Mouse (Mus musculus): Measurements from ENCODE around the gene Echs1. TPM values are rescaled to one million over a fixed set of nuclear protein-coding genes. Genes with fewer than 3 reads are reported as not detected.
A peak's percentile ranks its signal among the peaks of the same experiment; 100 is the strongest.

The Echs1 gene
- polyA plus RNA-seq, 1 experiment: 107 TPM

- H3K9ac ChIP-seq (ENCODE audit: low read depth, poor library complexity, severe bottlenecking): no peak overlapping the region
- TF ChIP-seq POLR2A (IDR thresholded peaks at IDR 0.05; ENCODE audit: insufficient read depth, low read length): no peak
- 0 out of 2 replicates have a peak, but pooled peaks have one; percentile 13 for TF ChIP-seq EP300 (IDR thresholded peaks at IDR 0.05; ENCODE audit: insufficient read depth, low read depth, low read length)
- no peak for TF ChIP-seq CTCF (IDR thresholded peaks at IDR 0.05; ENCODE audit: low read depth, low read length)
- H3K9me3 ChIP-seq (replicated peaks; ENCODE audit: control insufficient read depth, insufficient read depth, low read length, poor library complexity, severe bottlenecking): no peaks in the 10 kb centered on the region
- no peak overlapping the region for H3K4me3 ChIP-seq (ENCODE audit: low read depth, low read length)
- H3K27ac ChIP-seq (ENCODE audit: insufficient read depth, low read length): 0 out of 2 replicates have a peak overlapping the region, but pooled peaks have one; percentile 38
- H3K4me1 ChIP-seq (ENCODE audit: control insufficient read depth, insufficient read depth, low read length): no peaks in the 10 kb centered on the region
- no peaks in the 10 kb centered on the region for H3K27me3 ChIP-seq (ENCODE audit: control insufficient read depth, insufficient read depth, low read length, poor library complexity, severe bottlenecking)
- H3K36me3 ChIP-seq (ENCODE audit: control insufficient read depth, insufficient read depth, low read length, poor library complexity, severe bottlenecking): no peaks in the 10 kb centered on the region
Observed at GRCm38 (mm10) chr7:140077698-140078097, 38.6 kb downstream of the Echs1 start.

- Histone ChIP-seq H3K36me3 (ENCODE audit: control insufficient read depth, insufficient read depth, low read length, poor library complexity, severe bottlenecking) (no peaks in the 10 kb centered on the region), H3K9ac (ENCODE audit: low read depth, poor library complexity, severe bottlenecking) (peak overlapping the region; percentile 44), H3K4me3 (ENCODE audit: low read depth, low read length) (peak overlapping the region; percentile 62), H3K4me1 (ENCODE audit: control insufficient read depth, insufficient read depth, low read length) (no peaks in the 10 kb centered on the region), H3K27me3 (ENCODE audit: control insufficient read depth, insufficient read depth, low read length, poor library complexity, severe bottlenecking) (no peaks in the 10 kb centered on the region), H3K9me3 (replicated peaks; ENCODE audit: control insufficient read depth, insufficient read depth, low read length, poor library complexity, severe bottlenecking) (no peaks in the 10 kb centered on the region), H3K27ac (ENCODE audit: insufficient read depth, low read length) (no peak overlapping the region)
- TF ChIP-seq EP300 (IDR thresholded peaks at IDR 0.05; ENCODE audit: insufficient read depth, low read depth, low read length): 0 out of 2 replicates have a peak, but pooled peaks have one; percentile 28
- TF ChIP-seq POLR2A (IDR thresholded peaks at IDR 0.05; ENCODE audit: insufficient read depth, low read length): peak; percentile 20
- no peak for TF ChIP-seq CTCF (IDR thresholded peaks at IDR 0.05; ENCODE audit: low read depth, low read length)
Observed at GRCm38 (mm10) chr7:140070042-140070711, 46.1 kb downstream of the Echs1 start.

- TF ChIP-seq POLR2A (IDR thresholded peaks at IDR 0.05; ENCODE audit: insufficient read depth, low read length) (no peak), EP300 (IDR thresholded peaks at IDR 0.05; ENCODE audit: insufficient read depth, low read depth, low read length) (no peak), CTCF (IDR thresholded peaks at IDR 0.05; ENCODE audit: low read depth, low read length) (no peak)
- H3K4me1 ChIP-seq (ENCODE audit: control insufficient read depth, insufficient read depth, low read length): no peaks in the 10 kb centered on the region
- no peaks in the 10 kb centered on the region for H3K36me3 ChIP-seq (ENCODE audit: control insufficient read depth, insufficient read depth, low read length, poor library complexity, severe bottlenecking)
- H3K27me3 ChIP-seq (ENCODE audit: control insufficient read depth, insufficient read depth, low read length, poor library complexity, severe bottlenecking): no peaks in the 10 kb centered on the region
- no peak overlapping the region for H3K4me3 ChIP-seq (ENCODE audit: low read depth, low read length)
- no peak overlapping the region for H3K27ac ChIP-seq (ENCODE audit: insufficient read depth, low read length)
- H3K9me3 ChIP-seq (replicated peaks; ENCODE audit: control insufficient read depth, insufficient read depth, low read length, poor library complexity, severe bottlenecking): no peaks in the 10 kb centered on the region
- H3K9ac ChIP-seq (ENCODE audit: low read depth, poor library complexity, severe bottlenecking): no peak overlapping the region
Observed at GRCm38 (mm10) chr7:140067397-140067796, 48.9 kb downstream of the Echs1 start.

- no peaks in the 10 kb centered on the region for H3K4me1 ChIP-seq (ENCODE audit: control insufficient read depth, insufficient read depth, low read length)
- H3K27me3 ChIP-seq (ENCODE audit: control insufficient read depth, insufficient read depth, low read length, poor library complexity, severe bottlenecking): peaks cover 10% of the 10 kb centered on the region
- H3K36me3 ChIP-seq (ENCODE audit: control insufficient read depth, insufficient read depth, low read length, poor library complexity, severe bottlenecking): no peaks in the 10 kb centered on the region
- no peak overlapping the region for H3K9ac ChIP-seq (ENCODE audit: low read depth, poor library complexity, severe bottlenecking)
- H3K9me3 ChIP-seq (replicated peaks; ENCODE audit: control insufficient read depth, insufficient read depth, low read length, poor library complexity, severe bottlenecking): no peaks in the 10 kb centered on the region
- no peak overlapping the region for H3K27ac ChIP-seq (ENCODE audit: insufficient read depth, low read length)
- H3K4me3 ChIP-seq (ENCODE audit: low read depth, low read length): no peak overlapping the region
- TF ChIP-seq POLR2A (IDR thresholded peaks at IDR 0.05; ENCODE audit: insufficient read depth, low read length): no peak
- TF ChIP-seq EP300 (IDR thresholded peaks at IDR 0.05; ENCODE audit: insufficient read depth, low read depth, low read length): no peak
- TF ChIP-seq CTCF (IDR thresholded peaks at IDR 0.05; ENCODE audit: low read depth, low read length): peak; percentile 73
Observed at GRCm38 (mm10) chr7:140063092-140063491, 53.2 kb downstream of the Echs1 start.

GRCm38 (mm10) chr7:140062307-140062706, 54.0 kb downstream of the Echs1 start:
- no peaks in the 10 kb centered on the region for H3K4me1 ChIP-seq (ENCODE audit: control insufficient read depth, insufficient read depth, low read length)
- H3K9me3 ChIP-seq (replicated peaks; ENCODE audit: control insufficient read depth, insufficient read depth, low read length, poor library complexity, severe bottlenecking): no peaks in the 10 kb centered on the region
- no peak overlapping the region for H3K27ac ChIP-seq (ENCODE audit: insufficient read depth, low read length)
- no peak overlapping the region for H3K4me3 ChIP-seq (ENCODE audit: low read depth, low read length)
- no peak overlapping the region for H3K9ac ChIP-seq (ENCODE audit: low read depth, poor library complexity, severe bottlenecking)
- peak; percentile 52 for TF ChIP-seq CTCF (IDR thresholded peaks at IDR 0.05; ENCODE audit: low read depth, low read length)
- no peak for TF ChIP-seq EP300 (IDR thresholded peaks at IDR 0.05; ENCODE audit: insufficient read depth, low read depth, low read length)
- H3K27me3 ChIP-seq (ENCODE audit: control insufficient read depth, insufficient read depth, low read length, poor library complexity, severe bottlenecking): peaks cover 10% of the 10 kb centered on the region
- H3K36me3 ChIP-seq (ENCODE audit: control insufficient read depth, insufficient read depth, low read length, poor library complexity, severe bottlenecking): no peaks in the 10 kb centered on the region

GRCm38 (mm10) chr7:140061832-140062130, 54.5 kb downstream of the Echs1 start:
- Histone ChIP-seq H3K36me3 (ENCODE audit: control insufficient read depth, insufficient read depth, low read length, poor library complexity, severe bottlenecking) (no peaks in the 10 kb centered on the region), H3K4me3 (ENCODE audit: low read depth, low read length) (peak overlapping the region; percentile 23; the same call in 1 of the 2 replicates), H3K27me3 (ENCODE audit: control insufficient read depth, insufficient read depth, low read length, poor library complexity, severe bottlenecking) (peaks cover 10% of the 10 kb centered on the region), H3K4me1 (ENCODE audit: control insufficient read depth, insufficient read depth, low read length) (no peaks in the 10 kb centered on the region), H3K9ac (ENCODE audit: low read depth, poor library complexity, severe bottlenecking) (no peak overlapping the region), H3K27ac (ENCODE audit: insufficient read depth, low read length) (no peak overlapping the region), H3K9me3 (replicated peaks; ENCODE audit: control insufficient read depth, insufficient read depth, low read length, poor library complexity, severe bottlenecking) (no peaks in the 10 kb centered on the region)
- TF ChIP-seq CTCF (IDR thresholded peaks at IDR 0.05; ENCODE audit: low read depth, low read length) (no peak), POLR2A (IDR thresholded peaks at IDR 0.05; ENCODE audit: insufficient read depth, low read length) (no peak), EP300 (IDR thresholded peaks at IDR 0.05; ENCODE audit: insufficient read depth, low read depth, low read length) (no peak)

Data from ES-Bruce4 (cell line).